Mouse (Mus musculus): Measurements from ENCODE around the gene Man2a2. TPM values are rescaled to one million over a fixed set of nuclear protein-coding genes. Genes with fewer than 3 reads are reported as not detected.

The Man2a2 gene
- total RNA-seq (2021): 10 to 100 TPM; 68.8 to 69.3 TPM
- long read RNA-seq, experiment 1, full-length matches to known transcripts: 14 of 36 reads
- long read RNA-seq, experiment 1, partial matches to known transcripts: 18 of 36 reads
- long read RNA-seq, experiment 1, other reads (novel, unspliced or antisense): 4 of 36 reads
- long read RNA-seq, experiment 2, full-length matches to known transcripts: 11 of 32 reads
- long read RNA-seq, experiment 2, partial matches to known transcripts: 13 of 32 reads
- long read RNA-seq, experiment 2, other reads (novel, unspliced or antisense): 8 of 32 reads

- intact Hi-C loops (cut with DNase I): loop anchor here (2.0 to 5.0 kb wide), 2 partner anchors 30 to 229 kb away; partner anchors contain the start of gene Unc45a
- peak; percentile 91 to 93 for DNase-seq
These were observed at the start of gene Man2a2 for GRCm38 (mm10) chr7:80371041-80371751. Gene Man2a2 (minus strand): TSS chr7:80371375.

- peak in 1 of 2 experiments; percentile 27 for DNase-seq
- intact Hi-C loops (cut with DNase I): no loop called here
These were observed 49.4 kb upstream of the Man2a2 start for GRCm38 (mm10) chr7:80420586-80420985.

- intact Hi-C loops (cut with DNase I): no loop called here
These were observed 48.1 kb upstream of the Man2a2 start for GRCm38 (mm10) chr7:80419278-80419677.

GRCm38 (mm10) chr7:80418036-80418435 is 46.9 kb upstream of the Man2a2 start:
- DNase-seq: no peak
- intact Hi-C loops (cut with DNase I): no loop called here

More at GRCm38 (mm10) chr7:80419278-80419677, 48.1 kb upstream of the Man2a2 start:
- DNase-seq: no peak

- DNase-seq: no peak
- intact Hi-C loops (cut with DNase I): no loop called here
These were observed 46.4 kb upstream of the Man2a2 start for GRCm38 (mm10) chr7:80417601-80418000.

- intact Hi-C loops (cut with DNase I): no loop called here
- DNase-seq: no peak
These were observed 45.8 kb upstream of the Man2a2 start for GRCm38 (mm10) chr7:80416969-80417368.

GRCm38 (mm10) chr7:80414303-80414855 is 43.2 kb upstream of the Man2a2 start:
- no peak for DNase-seq
- intact Hi-C loops (cut with DNase I): no loop called here

- no peak for DNase-seq
- intact Hi-C loops (cut with DNase I): no loop called here
These were observed 42.5 kb upstream of the Man2a2 start for GRCm38 (mm10) chr7:80413512-80414302.

GRCm38 (mm10) chr7:80412781-80413180 is 41.6 kb upstream of the Man2a2 start:
- DNase-seq: no peak
- intact Hi-C loops (cut with DNase I): no loop called here

- intact Hi-C loops (cut with DNase I): no loop called here
- DNase-seq: no peak
These were observed 41.1 kb upstream of the Man2a2 start for GRCm38 (mm10) chr7:80412279-80412678.

- intact Hi-C loops (cut with DNase I): no loop called here
- no peak for DNase-seq
These were observed 39.2 kb upstream of the Man2a2 start for GRCm38 (mm10) chr7:80410380-80410779.

GRCm38 (mm10) chr7:80407712-80408111 is 36.5 kb upstream of the Man2a2 start:
- DNase-seq: no peak
- intact Hi-C loops (cut with DNase I): loop anchor here (2.0 kb wide), 1 partner anchor 17 kb away; no protein-coding TSS in a partner anchor

- intact Hi-C loops (cut with DNase I): loop anchor here (2.0 kb wide), 1 partner anchor 19 kb away; no protein-coding TSS in a partner anchor
- DNase-seq: no peak
These were observed 35.0 kb upstream of the Man2a2 start for GRCm38 (mm10) chr7:80406186-80406585.

GRCm38 (mm10) chr7:80405188-80405695 is 34.1 kb upstream of the Man2a2 start, which contains the start of gene Furin:
Gene Furin (minus strand): TSS chr7:80405436.
- intact Hi-C loops (cut with DNase I): no loop called here
- no peak for DNase-seq

GRCm38 (mm10) chr7:80404101-80404894 is 33.1 kb upstream of the Man2a2 start:
- DNase-seq: no peak
- intact Hi-C loops (cut with DNase I): no loop called here

GRCm38 (mm10) chr7:80403551-80403950 is 32.4 kb upstream of the Man2a2 start:
- intact Hi-C loops (cut with DNase I): loop anchor here (2.0 kb wide), 1 partner anchor 43 kb away; no protein-coding TSS in a partner anchor
- DNase-seq: peak; percentile 78 to 85

- intact Hi-C loops (cut with DNase I): loop anchor here (2.0 kb wide), 1 partner anchor 44 kb away; no protein-coding TSS in a partner anchor
- DNase-seq: peak; percentile 84 to 92
These were observed 31.6 kb upstream of the Man2a2 start for GRCm38 (mm10) chr7:80402651-80403321.

- intact Hi-C loops (cut with DNase I): loop anchor here (2.0 kb wide), 1 partner anchor 45 kb away; no protein-coding TSS in a partner anchor
- DNase-seq: peak; percentile 70 to 71
These were observed 30.9 kb upstream of the Man2a2 start for GRCm38 (mm10) chr7:80401860-80402641.
